Mouse (Mus musculus) thymus, adult 2 months (tissue): ENCODE measurements around the gene Eps8.

Experiments used
- CTCF ChIP-seq: fragments of 200-500 bp; IDR thresholded peaks from 2 replicates; pipeline ENCODE4 v1.5.1; 2012; ENCODE audit warnings: mild to moderate bottlenecking, control low read depth, low read length, moderate library complexity, borderline replicate concordance; ENCODE audit not compliant: control insufficient read depth, poor library complexity, insufficient read depth; ENCODE audit errors: extremely low read depth
- POLR2A ChIP-seq: fragments of 200-500 bp; IDR thresholded peaks from 2 replicates; pipeline ENCODE4 v1.6.1; 2012; ENCODE audit warnings: mild to moderate bottlenecking, low read length, control low read depth, moderate library complexity; ENCODE audit not compliant: control insufficient read depth, poor library complexity, insufficient read depth; ENCODE audit errors: extremely low read depth

GRCm38 (mm10) chr6:137581331-137582010, 73.2 kb downstream of the Eps8 start:
- TF ChIP-seq CTCF (no peak), POLR2A (no peak)
